Mouse (Mus musculus) 416B (cell line): ENCODE measurements around the gene Gm8165.
"Not testable (repeated sequence)": the region's sequence is repeated elsewhere in the genome, so short reads cannot be mapped to it uniquely, and the experiment has no call there.

ENCODE experiments used
- DNase-seq: peaks from one replicate; pipeline ENCODE4 v3.0.0; 2011; ENCODE audit warnings: low read depth

Gene Gm8165

GRCm38 (mm10) chr14:43677099-43677498, at the start of gene Gm8165:
Gm8165 (minus strand) TSS chr14:43677199.
- DNase-seq, result not testable (repeated sequence)

GRCm38 (mm10) chr14:43697621-43698020, 20.6 kb upstream of the Gm8165 start, which contains the start of gene Gm7324:
Gm7324 (plus strand) TSS chr14:43697828.
- not testable (repeated sequence) for DNase-seq
